Mouse (Mus musculus) CH12F3 (cell line): ENCODE measurements at regions not wholly inside any gene's neighbourhood (a gene's known extent, or its start where the extent isn't known, plus 50 kb on each side); places are given as distances from the start of the nearest gene placed in this dataset.

ENCODE experiments used
- in situ Hi-C: fragments of 300-500 bp; cut with MboI; formaldehyde crosslinking; loops from 2 replicates; pipeline ENCODE4 v1.14.3; 2020; ENCODE audit warnings: low sequenced_read_pairs

GRCm38 (mm10) chr2:170294657-170295056 lies 133.0 kb downstream of the Bcas1 start:
- in situ Hi-C loops: no loop called here

DNA sequence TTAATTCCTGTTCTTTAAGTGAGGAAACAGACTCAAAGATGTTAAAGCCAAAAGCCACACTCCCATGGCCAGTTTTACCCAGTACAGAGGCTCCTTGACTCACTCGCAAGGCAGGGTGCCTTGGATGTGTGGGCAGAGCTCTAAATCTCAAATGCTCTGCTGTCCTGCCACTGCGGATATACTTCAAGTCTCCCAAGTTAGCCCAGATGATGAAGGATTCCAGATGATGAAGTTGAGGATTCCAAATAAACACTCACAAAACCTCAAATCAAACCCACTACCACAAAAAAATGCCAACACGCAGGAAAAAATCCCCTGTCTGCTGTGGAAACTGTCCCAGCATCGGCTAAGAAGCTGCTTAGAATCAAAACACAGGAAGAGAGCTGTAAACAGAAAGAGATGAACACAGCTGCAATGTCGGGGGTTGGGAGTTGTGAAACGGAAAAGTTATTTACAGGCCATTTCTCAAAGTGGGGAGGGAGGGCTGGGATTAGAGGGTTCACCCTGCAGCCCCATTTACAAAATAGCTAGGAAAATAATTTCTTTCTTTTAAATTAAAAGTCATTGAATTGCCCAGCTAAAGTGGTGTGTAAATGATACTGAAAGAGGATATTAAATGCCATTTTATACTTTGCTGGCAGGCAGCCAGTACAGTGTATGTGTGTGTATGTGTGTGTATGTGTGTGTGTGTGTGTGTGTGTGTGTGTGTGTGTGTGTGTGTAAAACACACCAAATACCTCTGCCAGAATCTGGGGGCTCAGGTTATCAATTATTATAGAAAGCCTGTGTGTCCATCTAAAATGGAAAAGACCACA lies 135.6 kb downstream of the Bcas1 start:
- in situ Hi-C loops: no loop called here

DNA sequence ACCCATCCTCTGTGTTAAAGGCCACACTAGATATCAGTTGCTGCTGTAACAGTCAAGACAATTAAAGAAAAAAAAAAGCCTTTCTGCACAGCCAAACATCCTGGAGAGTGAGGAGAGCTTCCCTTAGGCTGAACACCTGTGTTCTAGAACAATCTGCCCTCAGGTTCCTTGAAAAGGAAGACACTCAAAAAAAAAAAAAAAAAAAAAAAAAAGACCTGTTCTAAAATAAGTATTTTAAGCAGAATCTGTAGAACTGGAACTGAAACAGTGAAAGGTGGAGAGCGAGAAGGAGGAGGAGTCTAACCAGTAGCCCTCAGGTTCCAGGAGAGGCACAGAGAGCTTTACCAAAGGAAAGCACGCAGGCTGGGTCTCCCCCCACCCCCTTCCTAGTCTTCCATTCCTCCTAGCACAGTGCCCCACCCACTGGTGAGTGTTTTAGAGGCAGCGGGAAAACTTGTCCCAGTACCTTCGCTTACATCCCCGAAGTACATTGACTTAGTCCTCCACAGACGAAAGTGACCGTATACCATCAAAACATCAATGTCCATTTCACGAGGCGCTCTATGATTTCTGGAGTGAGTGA lies 138.2 kb downstream of the Bcas1 start:
- in situ Hi-C loops: no loop called here

DNA sequence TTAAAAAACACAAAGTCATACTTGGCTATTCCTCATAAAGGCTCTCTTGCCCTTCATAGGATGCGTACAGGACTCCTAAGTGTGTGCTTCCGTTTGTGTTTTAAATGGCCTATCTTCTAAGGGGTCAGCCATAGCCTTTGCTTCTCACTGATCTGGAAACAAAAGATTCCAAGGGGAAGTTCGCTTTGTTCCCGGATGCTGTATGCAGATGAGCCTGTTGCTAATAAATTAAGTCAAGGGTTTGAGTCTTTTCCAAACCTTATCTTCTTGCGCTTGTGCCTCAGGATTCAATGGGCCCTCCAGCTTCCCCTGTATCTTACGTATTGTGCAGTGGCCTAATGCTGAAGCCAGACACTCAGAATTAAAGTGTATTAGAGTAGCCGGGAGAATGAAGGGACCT lies 138.9 kb downstream of the Bcas1 start:
- in situ Hi-C loops: no loop called here

- in situ Hi-C loops: no loop called here
Observed at GRCm38 (mm10) chr2:170288196-170288595, 139.4 kb downstream of the Bcas1 start.

DNA sequence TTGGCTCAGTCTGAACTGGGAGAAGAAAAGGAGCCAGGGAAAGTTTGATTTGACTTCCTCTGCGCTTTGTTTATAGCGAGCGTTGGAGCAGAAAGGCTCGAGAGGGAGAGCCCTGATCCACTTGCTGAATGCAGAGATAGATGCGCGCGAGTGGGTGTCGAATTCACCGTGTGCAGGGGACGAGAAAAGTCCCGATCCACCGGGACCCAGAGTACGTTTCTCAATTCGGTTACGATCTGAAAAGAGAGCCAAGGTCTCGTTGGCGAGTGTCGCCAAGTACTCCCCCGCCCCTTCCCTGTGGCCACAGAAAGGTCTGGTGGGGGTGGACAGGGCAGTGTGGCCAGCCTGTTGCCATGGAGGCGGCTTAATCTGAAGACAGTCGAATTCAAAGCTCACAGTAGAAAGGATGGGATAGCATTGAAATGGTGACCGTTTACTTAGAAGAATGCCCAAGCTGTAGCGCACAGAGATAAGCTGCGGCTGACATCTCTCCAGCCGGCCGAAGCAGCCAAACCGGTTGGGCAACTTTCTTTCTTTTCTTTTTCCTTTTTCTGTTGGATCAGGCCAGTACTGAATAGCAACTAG lies 139.5 kb upstream of the Zfp217 start:
- in situ Hi-C loops: no loop called here

DNA sequence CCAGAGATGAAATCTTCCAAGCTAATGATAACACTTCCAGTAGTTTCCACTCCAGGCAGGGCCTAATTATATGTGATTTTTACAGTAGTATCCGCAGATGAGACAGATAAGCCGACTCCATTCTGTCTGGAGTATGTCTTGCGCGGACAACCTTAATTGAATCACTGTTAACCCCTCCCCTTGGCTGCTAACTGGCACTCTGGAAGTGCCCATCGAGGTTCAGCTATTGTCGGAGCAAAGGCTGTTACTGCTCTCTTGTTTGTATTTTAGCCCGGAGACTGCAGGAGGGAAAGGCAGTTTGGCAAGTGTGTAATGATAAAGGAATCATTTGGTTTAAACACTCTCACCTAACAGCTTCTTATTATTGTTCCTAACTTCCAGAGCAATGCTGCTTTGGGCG lies 138.9 kb upstream of the Zfp217 start:
- in situ Hi-C loops: no loop called here

GRCm38 (mm10) chr2:170282463-170282862 lies 134.6 kb upstream of the Zfp217 start:
- in situ Hi-C loops: no loop called here

- in situ Hi-C loops: no loop called here
Observed at GRCm38 (mm10) chr2:170281311-170282008, 133.6 kb upstream of the Zfp217 start.

DNA sequence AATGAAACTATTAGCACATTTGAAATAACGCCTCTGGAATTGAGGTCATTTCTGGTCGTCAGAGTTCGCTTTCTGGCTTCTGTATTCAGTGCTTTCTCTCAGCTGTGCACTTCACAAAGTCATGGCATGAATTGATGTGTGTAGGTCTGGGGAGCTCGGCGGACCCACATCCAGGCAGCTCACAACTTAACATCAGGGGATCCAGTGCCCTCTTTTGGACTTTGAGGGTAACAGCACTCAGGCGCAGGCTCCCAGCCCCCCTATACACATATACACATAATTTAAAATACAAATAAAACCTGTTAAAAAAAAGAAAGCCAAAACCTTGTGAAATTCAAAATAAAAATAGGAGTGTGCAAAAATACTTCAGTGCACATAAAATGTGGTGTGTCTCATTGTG lies 132.8 kb upstream of the Zfp217 start:
- in situ Hi-C loops: no loop called here

- in situ Hi-C loops: no loop called here
Observed at GRCm38 (mm10) chr2:170277896-170278295, 130.0 kb upstream of the Zfp217 start.

- in situ Hi-C loops: no loop called here
Observed at GRCm38 (mm10) chr2:170277182-170277767, 129.4 kb upstream of the Zfp217 start.

GRCm38 (mm10) chr2:170275687-170276086 lies 127.8 kb upstream of the Zfp217 start:
- in situ Hi-C loops: no loop called here

GRCm38 (mm10) chr2:170269926-170270577 lies 122.1 kb upstream of the Zfp217 start:
- in situ Hi-C loops: no loop called here

DNA sequence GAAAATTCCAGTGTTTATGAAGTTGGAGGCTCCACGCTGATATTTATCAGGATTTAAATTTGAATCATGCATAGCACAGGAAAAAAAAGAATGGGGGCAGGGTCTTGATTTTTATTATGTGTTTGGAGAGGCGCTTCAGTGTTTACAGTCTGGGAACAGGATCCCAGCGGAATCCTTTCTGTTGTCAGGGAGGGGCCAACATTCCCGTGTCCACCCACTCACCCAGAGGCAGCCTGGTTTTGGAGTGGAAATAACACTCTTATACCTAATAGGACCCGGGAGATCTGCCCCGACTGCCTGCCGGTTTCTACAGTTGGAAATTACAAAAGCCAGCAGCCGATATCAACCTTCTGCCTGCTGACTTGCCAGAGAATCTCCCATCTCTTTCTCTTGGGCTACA lies 120.2 kb upstream of the Zfp217 start:
- in situ Hi-C loops: no loop called here

DNA sequence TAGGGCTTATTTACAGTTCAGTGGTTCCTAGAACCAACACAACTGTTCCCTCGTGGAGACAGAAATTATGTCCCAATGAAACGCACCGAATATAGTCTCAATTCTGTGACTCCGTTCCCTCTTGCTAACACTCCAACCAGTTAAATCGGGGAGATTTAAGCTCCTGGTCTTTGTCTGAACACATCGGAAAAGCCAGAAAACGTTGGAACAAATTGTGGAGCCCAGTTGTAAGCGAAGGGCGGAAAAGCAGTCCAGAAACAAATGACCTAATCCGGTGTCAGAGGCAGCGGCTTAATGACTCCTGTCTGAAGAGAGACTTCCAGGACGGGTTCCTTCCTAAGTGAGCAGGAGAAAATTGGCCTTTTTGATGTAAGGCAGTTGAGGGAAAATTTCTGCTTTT lies 119.2 kb upstream of the Zfp217 start:
- in situ Hi-C loops: no loop called here

DNA sequence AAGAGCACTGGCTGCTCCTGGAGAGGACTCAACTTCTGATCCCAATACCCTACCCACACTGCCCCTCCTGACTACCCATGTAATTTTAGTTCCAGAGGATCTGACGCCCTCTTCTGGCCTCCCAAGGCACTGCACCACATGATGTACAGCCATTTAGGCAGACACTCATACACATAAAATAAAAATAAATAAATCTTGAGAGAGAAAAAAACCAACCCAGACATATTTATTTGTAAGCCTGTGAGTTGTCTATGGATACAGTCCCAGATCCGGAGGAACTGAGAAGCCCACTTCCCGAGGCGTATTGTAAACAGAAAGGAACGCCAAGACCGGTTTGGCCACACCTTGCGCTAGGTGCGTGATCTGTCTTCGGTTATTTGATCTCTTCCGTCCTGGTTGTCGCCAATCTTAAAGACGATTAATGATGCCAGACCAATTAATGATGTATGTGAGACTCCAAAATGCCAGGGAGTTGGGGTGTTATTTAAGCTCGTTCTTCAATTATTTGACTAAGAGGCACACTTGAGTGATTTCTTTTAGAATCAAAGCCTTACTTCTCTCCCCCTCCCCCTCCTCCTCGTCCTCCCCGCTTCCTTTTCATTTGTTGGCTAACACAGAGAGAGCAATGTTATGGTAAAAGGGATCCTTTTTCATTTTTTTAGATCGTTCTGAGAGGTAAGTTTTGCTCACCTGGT lies 118.7 kb upstream of the Zfp217 start:
- in situ Hi-C loops: no loop called here

DNA sequence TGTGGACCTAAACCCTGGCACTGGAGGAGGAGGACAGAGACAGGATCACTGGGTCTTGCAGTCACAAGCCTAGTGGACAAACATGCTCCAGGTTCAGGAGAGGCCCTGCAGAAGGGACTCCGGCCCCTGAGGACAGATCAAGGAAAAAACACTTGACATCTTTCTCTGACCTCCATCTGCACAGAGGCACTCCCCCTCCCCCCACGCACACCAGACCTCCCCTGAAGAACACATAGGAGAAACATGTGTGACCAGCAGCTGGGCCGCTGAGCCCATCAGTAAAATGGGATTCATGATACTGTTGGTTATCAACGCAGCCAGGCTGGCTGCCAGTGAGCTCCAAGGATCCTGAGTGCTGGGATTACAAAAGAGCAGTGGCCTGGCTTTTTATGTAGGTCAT lies 115.7 kb upstream of the Zfp217 start:
- in situ Hi-C loops: no loop called here

DNA sequence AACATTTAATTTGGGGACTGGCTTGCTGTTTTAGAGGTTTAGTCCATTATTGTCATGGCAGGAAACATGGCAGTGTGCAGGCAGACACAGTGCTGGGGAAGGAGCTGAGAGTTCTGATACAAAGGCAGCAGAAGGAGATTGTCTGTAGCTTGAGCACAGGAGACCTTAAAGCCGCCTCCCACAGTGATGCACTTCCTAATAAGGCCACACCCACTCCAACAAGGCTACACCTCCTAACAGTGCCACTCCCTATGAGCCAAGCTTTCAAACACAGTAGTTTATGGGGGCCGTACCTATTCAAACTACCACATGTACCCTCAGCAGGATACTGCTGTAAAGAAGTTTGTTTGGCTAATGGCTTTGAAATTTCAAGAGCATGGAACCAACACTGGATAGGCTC lies 113.3 kb upstream of the Zfp217 start:
- in situ Hi-C loops: no loop called here
